Mouse (Mus musculus) kidney, adult 9 months (tissue): ENCODE results near the gene Pdss2.

Experiments
- DNase-seq: peaks from one replicate; pipeline ENCODE4 v3.0.0; 2022

Gene Pdss2

GRCm38 (mm10) chr10:43312658-43313417 is 91.6 kb downstream of the Pdss2 start:
- no peak for DNase-seq

- DNase-seq = no peak
Measured at GRCm38 (mm10) chr10:43315228-43315627, 93.9 kb downstream of the Pdss2 start.

- no peak for DNase-seq
Measured at GRCm38 (mm10) chr10:43317327-43317951, 96.2 kb downstream of the Pdss2 start.

GRCm38 (mm10) chr10:43321019-43321418 is 99.7 kb downstream of the Pdss2 start:
- DNase-seq = no peak

DNA sequence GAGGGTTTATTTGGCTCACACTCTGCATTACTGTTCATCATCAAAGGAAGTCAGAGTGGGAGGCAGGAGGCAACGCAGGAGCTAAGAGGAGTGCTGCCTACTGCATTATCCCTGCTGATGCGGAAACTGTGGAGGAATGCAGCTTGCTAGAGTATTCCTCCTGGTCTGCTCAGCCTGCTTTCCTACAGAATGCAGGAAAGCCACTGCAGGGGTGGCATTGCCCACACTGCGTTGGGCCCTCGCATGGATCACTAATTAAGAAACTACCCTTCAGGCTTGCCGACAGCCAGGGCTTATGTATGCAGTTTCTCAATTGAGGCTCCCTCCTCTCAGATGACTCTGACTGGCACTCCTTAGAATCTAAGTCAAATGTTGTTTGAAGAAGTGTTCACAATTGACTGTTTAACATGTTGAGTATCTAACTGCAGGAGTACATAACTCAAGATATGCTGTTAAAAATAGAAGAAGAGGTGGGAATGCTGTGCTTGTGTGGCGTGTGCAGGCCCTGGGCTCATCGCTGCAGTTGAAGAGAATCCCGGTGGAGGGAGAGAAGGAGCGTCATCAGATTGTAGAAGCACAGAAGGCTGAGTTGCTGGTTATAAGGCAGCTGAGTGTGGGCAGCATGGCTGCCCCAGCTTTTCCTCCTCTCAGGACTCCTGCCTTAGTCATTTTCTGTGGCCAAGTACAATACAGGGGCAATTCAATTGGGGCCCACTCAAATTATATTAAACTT is 101.3 kb downstream of the Pdss2 start:
- DNase-seq = no peak

GRCm38 (mm10) chr10:43323386-43323785 is 102.1 kb downstream of the Pdss2 start:
- no peak for DNase-seq

- no peak for DNase-seq
Measured at GRCm38 (mm10) chr10:43329813-43330212, 108.5 kb downstream of the Pdss2 start.

GRCm38 (mm10) chr10:43330691-43331090 is 109.4 kb downstream of the Pdss2 start:
- no peak for DNase-seq

DNA sequence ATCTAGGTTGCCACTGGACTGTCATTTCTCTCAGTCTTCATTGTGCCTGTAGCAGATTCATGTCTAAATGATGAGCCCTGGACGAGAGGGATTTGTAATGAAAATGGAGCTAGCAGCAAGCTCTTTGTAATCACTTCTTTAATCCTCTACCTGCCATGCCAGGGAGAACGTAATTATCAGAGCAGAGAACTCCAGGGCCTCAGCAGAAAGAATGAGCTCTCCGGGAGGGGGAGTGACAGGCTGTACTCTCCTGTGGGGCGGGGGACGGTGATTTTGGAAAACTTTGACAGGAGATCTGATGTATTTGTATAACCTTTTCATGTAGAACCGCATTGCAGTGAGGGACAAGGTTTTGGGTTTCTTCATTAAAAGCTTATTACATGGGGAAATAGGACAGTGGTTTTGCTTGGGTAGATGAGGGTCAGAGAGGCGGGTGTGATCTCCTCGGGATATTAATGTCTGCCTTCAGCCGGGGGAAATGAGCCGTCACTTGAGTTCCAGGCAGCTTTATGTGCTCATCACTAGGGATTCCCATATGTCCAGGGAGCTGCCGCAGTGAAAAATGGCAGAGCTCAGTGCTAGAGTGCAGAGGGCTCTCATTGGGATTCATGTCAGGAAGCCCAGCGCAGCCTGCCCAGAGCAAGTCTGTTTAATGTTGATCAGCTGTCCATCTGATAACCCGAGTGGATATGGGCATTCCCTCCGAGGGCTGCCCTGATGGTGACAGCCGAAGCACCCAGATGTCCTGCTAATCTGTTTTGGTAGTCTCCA is 110.8 kb downstream of the Pdss2 start:
- DNase-seq = no peak

GRCm38 (mm10) chr10:43335874-43336273 is 114.6 kb downstream of the Pdss2 start:
- DNase-seq = no peak

DNA sequence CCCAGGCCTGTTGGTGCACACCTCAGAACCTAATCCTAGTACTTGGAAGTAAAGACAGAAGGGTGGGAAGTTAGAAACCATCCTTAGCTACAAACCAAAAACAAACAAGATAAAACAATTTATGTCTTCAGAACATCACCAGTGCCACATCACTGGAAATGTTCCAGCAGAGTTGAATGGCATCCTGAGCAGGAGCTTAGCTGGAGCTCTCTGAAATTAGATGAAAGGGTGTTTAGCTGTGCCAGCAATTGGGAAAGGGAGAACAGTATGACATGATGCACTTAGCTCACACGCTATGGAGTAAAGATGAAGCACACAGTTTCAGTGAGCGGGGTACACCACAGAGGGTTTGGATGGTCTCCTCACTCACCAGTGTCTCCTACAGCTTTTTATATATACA is 115.8 kb downstream of the Pdss2 start:
- no peak for DNase-seq

DNA sequence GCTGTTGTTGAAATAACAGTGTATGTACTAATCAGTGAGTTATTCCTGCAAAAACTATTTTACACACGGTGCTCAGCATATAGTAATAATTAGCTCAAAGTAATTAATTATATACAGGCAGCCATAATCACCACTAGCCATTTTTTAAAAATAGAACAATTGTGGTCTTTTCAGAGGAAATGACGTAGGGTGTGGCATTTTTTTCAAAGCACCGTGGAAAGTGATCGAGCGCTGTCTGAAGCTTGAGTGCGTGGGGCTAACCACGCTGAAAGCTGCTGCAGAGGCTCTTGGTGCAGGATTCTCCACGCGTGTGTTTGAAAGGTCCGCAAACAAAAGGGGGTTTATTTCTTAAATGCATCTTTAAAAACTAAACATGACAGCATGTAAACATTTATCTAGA is 118.5 kb downstream of the Pdss2 start:
- no peak for DNase-seq

GRCm38 (mm10) chr10:43349718-43350117 is 128.4 kb downstream of the Pdss2 start:
- no peak for DNase-seq

GRCm38 (mm10) chr10:43357884-43358283 is 136.6 kb downstream of the Pdss2 start:
- DNase-seq = no peak

DNA sequence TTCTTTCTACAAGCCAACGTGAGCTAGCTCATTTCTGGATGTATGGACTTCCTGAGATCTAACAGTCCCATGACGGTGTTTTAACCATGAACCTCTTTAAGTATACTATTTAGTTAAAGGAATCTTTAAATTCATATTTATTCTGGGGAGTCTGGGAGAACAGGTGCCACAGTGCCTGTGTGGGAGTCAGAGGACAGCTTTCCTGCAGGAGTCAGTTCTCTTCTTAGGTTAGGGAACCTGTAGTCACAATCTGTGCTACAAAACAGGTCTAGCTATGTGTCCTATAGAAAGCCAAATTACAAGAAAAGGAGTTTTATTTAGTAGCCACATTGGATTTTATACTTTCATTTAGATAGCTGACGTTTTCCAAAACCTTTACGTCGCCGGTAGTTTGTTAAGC is 141.7 kb downstream of the Pdss2 start:
- no peak for DNase-seq

- DNase-seq = peak; percentile 87
Measured at GRCm38 (mm10) chr10:43363431-43363851, 142.2 kb downstream of the Pdss2 start.

DNA sequence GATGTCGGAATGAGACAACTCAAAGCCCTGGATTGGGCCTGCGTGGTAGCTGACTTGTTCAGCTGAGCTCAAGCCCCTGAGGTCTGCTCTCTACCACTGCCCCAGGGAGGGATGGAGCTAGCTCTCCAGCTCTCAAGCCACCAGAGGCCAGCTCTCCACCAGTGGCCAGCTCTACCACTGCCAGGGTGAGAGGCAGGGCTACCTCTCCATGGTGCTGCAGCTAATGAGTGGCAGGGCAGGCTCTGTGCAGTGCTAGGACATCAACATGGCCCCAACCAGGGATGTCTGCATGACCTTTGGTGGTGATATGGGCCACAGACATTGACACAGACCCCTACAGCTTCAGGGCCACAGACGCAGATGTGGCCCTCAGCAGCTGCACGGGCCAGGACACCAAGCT is 144.6 kb downstream of the Pdss2 start:
- no peak for DNase-seq

GRCm38 (mm10) chr10:43368611-43369010 is 147.3 kb downstream of the Pdss2 start:
- no peak for DNase-seq

- peak; percentile 69 for DNase-seq
Measured at GRCm38 (mm10) chr10:43372315-43372714, 151.0 kb downstream of the Pdss2 start.

DNA sequence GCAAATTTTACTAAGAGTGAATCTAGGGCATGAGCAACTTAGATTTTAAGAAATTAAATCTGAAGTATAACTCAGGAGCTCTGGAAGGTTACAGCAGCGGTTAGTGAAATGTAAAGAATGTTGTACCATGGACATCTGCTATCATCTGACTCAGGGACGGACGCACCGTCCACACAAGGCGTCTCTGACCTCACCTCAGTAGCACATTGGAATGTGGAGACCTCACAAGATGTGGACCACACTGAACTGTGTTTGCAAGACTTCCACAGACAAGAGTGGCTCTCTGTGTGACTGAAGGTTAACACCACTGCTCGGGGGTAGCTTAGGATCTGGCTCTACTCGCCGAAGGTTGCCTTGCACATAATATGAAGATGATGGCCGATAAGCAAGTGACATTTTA is 151.7 kb downstream of the Pdss2 start:
- DNase-seq = no peak

GRCm38 (mm10) chr10:43373666-43374065 is 152.4 kb downstream of the Pdss2 start:
- DNase-seq = no peak

DNA sequence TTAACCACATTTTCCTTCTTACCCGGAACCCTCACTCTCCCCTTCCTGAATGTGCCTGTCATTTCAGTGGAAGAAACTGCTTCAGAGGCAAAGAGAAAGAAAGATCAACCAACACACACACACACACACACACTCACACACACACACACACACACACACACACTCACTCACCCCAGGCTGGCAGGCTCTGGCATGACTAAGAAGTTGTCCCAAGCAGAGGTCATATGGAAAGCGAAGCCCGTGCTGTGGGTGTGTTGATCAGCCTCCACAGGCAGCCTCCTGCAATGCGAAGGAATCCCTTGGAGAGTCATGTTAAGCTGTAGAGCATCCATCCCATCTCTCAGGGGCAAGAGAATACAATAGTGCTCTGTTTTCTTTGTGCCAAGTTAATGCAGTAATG is 154.0 kb downstream of the Pdss2 start:
- DNase-seq = no peak

DNA sequence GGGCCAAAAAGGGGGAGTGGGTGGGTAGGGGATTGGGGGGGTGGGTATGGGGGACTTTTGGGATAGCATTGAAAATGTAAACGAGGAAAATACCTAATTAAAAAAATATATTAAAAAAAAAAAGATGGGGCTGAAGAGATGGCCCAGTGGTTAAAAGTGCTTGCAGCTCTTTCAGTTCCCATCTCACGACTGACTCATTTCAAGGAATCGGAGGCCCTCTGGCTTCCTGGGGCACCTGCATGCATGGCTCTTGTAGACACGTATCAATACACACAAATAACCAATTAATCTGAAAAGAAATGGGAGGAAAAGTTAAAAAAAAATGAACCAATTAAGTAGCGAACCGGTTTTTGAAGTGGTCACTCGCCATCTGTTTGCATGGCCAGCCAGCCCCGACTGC is 155.5 kb downstream of the Pdss2 start:
- no peak for DNase-seq
